Mouse (Mus musculus) heart, postnatal 0 days (tissue): Measurements from ENCODE around the gene Gm2916.
"Not testable (repeated sequence)": the region's sequence is repeated elsewhere in the genome, so short reads cannot be mapped to it uniquely, and the experiment has no call there.

Source experiments
- CTCF ChIP-seq: IDR thresholded peaks from 2 replicates; pipeline ENCODE4 v1.5.1; 2016; ENCODE audit warnings: antibody characterized with exemption, control low read depth, low read depth
- EP300 ChIP-seq: IDR thresholded peaks from 2 replicates; pipeline ENCODE4 v1.6.1; 2016; ENCODE audit warnings: antibody characterized with exemption, low read depth

GRCm38 (mm10) chr14:3963247-3963646, 79.3 kb downstream of the Gm2916 start, which contains the start of gene Gm3095:
- TF ChIP-seq EP300, CTCF: not testable (repeated sequence)
